Mouse (Mus musculus) lung, postnatal 0 days (tissue): ENCODE measurements around the gene Nipbl.

ENCODE experiments used
- CTCF ChIP-seq: IDR thresholded peaks from 2 replicates; pipeline ENCODE4 v1.5.1; 2016; ENCODE audit warnings: antibody characterized with exemption, mild to moderate bottlenecking
- EP300 ChIP-seq: IDR thresholded peaks from 2 replicates; pipeline ENCODE4 v1.6.1; 2016; ENCODE audit warnings: antibody characterized with exemption, mild to moderate bottlenecking, control low read depth

- no peak for TF ChIP-seq CTCF
- no peak for TF ChIP-seq EP300
Observed at GRCm38 (mm10) chr15:8416500-8417138, 27.6 kb downstream of the Nipbl start.
